Mouse (Mus musculus) cerebellum, adult 18-20 months (tissue): Measurements from ENCODE around the gene Syt14.

Experiments used
- DNase-seq, 2 experiments: peaks; one replicate each; pipeline ENCODE4 v3.0.0; 2021

Syt14 gene

DNA sequence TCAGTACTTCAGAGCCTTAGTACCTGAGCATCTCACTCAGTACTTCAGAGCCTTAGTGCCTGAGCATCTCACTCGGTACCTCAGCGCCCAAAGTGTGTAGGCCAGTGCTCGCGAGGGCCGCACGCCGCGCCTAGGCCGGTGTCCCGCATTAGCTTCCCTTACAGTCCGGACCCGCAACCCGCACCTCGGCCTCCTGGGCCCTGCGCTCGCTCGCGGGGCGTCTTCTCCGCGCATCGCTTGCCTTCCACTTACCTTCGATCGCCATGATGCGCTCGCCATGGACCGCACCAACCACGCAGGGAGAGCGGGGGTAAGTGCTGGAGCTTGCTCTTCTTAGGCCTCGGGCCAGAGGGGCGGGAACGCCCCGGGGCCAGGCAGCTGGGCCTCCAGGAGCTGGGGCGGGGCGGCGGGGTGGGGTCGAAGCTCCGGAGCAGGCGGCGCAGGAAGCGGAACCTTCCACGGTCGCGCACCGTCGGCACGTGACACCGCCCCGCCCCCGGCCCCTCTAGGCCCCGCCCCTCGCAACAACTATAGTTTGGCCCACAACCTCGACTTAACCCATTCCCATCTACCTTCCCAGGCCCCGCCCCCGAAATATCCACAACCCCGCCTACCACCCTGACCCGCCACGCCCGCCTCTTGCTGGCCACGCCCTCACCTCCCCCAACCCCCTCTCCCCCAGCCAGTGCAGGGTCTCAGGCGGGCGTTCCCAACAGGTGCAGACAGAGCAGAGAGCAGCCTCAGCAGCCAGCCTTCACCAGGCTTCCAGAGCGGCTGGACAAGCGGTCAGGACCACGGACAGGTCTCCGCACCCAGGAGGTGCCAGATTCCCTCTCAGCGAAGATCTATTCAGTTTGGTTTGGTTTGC, at the start of gene Syt14:
TSS of gene Syt14 (minus strand) at position 405 of the 868 bp plus-strand sequence.
- DNase-seq: peak; percentile 78 to 81

DNA sequence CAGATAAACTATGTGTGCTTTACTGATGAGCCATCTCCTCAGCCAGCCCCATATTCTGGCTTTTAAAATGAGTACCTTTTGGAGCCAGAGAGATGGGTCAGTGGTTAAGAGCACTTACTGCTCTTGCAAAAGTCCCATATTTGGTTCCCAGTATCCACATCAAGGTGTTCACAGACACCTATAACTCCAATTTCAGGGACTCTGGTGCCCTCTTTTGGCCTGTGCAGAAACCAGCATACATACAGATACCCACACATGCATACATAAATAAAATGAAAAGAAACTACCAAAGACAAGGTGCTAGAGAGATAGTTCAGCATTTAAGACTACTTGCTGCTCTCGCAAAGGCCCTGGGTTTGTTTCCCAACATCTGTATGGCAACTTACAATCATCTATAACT, 48.4 kb upstream of the Syt14 start:
- DNase-seq: no peak

DNA sequence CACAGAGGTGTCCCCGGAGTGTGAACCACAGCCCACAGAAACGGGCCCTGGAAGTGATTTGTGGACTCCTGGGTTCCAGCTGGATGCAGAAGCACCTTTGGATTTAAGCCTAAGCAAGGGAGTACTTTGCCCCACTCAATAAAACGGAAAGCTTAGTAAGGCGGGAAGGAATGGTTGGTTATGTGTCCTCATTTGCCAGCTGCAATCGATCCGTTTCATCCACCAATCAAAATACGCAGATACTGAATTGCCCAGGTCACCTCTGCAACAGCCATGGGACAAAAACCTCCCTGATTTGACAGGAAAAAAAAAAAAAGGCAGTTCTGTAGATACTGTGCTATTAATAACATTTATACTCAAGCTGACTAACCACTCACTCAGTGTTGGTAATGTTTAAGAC, 47.5 kb upstream of the Syt14 start:
- DNase-seq: no peak

DNA sequence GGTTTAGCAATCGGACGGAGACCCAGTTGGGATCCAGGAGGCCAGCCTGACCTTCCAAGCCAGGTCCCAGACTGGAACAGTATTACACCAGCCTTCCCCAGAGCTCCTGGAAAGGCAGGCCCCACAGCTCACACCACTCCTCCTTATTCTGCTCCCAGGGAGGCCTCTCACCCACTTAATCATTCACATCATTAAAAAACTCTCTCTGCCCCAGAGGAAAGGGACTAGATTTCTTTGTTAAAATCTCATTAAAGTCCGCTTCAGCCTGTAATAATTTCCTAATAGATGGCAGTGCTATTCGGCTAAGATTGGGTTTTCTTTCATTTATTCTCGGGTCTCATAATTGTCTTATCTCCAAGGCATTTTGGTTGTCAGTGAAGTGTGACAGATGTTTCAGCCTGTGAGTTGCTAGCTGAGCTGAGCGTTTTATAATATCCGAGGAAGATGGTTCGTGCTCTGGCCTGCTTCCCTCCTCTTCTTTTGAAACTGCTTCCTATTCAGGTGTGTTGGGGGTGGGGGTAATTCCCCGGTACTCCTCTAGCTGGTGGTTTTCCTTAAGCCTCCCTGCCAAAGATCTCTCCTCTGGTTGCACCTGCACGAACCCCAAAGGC, 46.8 kb upstream of the Syt14 start:
- DNase-seq: no peak

DNA sequence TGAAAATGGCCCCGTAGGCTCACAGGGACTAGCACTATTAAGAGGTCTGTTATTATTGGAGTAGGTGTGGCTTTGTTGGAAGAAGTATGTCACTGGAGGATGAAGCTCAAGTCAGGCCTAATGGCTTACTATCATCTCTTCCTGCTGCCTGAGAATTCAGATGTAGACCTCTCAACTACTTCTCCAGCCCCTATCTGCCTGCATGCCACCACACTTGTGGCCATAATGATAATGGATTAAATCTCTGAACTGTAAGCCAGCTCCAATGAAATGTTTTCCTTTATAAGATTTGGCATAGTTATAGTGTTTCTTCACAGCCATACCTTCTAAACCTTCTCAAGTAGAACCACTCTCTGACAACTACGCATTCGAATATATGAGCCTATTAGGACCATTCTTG, 27.0 kb upstream of the Syt14 start:
- no peak for DNase-seq

DNA sequence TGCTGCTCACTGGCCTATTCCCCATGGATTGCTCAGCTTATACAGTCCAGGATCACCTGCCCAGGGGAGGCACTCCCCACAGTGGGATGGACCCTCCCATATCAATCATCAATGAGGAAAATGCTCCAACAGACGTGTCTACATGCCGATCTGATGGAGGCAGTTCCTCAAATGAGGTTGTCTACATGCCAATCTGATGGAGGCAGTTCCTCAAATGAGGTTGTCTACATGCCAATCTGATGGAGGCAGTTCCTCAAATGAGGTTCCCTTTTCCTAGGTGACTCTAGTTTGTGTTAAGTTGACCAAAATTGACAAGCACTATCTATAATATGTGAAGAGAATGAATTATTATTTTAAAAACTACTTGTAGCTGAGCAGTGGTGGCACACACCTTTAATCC, 24.6 kb upstream of the Syt14 start:
- no peak for DNase-seq

DNA sequence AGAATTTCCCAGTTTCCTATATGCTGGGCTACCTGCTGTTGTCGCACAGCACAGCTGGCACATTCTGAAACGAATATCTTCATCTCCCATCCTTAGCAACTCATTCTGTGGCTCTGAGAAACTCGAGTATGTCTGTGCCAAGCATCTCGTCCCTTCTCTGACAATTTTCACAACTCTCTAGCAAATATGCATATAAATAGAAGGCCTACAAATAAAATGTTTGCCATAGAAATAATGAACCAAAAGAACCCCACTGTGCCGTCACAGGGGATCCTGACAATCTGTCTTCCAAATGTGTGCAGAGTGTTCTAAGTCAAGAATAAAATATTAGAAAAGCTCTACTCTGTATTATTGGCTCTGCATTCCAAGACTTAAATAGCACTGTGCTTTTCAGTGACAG, 24.0 kb upstream of the Syt14 start:
- peak in 1 of 2 experiments; percentile 11 for DNase-seq

DNA sequence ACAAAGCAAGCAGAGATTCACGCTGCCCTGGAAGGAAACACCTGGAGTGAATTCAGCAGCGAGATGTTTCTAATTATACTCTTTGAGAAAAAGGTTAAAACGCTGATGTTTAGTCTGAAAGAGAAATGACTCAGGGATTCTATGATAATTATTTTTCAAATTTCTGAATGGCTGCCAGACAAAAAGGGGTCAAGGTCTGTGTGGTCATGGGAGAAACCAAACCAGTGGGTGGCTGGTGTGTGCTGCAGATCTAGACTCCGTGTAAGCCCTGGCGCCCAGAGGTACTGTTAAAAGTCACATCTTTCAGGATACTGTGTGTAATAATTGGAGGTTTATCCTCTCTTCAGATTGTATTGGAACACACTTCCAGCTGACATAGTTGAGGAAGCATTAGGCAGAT, 18.8 kb upstream of the Syt14 start:
- no peak for DNase-seq

DNA sequence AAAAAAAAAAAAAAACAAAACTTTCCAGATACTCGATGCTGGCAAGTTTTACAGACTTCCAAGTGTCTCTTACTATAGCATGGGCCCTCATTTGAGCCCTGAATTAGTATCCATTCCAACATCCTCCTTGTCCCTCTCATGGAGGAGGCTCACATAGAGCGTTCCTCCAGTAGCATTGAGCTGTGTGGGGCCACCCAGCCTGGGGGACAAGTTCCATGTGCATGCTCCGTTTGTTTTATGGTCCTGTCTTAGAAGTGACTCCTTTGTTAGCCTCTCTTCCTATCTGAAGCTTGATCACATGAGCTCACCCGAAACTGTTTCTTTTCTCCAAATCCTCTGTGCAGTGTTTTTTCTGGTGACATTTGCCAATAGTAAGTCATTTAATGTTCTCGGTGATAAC, 17.5 kb upstream of the Syt14 start:
- DNase-seq: no peak

DNA sequence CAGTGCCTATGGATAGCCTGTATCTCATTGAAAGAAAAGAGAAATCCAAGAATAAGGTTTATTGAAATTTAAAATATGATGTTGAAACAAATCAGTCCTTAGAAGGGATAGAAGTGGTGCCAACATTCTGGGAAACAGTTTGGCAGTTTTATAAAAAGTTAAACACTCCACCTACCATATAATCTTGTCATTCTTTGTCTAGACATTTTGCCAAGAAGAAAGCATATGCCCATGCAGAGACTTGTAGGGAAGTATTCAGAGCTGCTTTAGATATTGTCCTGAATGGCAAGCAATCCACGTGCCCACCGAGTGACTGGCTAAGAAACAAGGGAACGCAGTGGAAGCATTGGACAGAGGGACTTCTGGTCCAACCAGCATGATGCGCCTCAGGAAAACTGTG, 12.0 kb upstream of the Syt14 start:
- no peak for DNase-seq

DNA sequence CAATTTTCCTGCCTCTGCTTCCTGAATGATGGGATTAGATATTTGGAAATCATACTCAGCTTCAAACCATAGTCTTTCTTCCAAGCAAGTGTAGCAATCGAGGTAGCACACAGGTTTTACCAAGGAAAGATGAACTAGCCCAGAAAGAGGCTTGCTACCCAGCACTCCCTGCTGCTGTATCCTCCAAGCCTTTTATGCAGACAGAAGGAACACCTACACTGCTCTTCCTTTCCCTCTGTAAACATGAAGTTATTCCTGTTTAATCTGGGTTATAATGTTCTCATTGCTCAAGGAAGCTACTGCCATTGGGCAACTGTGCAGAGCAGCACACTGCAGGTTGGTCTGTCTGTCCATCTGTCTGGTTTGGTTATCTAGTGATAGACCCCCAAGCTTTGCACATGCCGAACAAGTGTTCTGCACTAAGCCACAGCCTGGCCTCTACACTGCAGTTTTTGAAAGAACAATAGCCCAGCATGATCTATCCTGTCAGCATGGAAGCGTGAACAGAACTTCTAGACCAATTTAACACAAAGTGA, 7.3 kb upstream of the Syt14 start:
- DNase-seq: no peak

DNA sequence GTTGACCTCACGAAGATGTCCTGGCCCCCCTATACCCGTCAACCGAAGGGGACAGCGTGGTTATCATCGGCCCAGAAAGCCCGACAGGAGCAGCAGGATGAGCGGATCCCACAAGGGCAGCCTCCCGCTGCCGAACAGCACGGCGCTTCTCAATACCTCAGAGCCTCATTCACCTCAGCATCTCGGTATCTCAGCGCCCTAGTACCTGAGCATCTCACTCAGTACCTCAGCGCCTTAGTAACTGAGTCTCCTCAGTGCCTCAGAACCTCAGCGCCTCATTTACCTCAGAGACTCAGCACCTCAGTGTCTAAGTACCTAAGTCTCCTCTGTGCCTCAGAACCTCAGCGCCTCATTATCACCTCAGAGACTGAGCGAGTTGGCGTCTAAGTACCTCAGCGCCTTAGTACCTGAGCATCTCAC, 614 bp downstream of the Syt14 start:
- peak; percentile 17 to 48 for DNase-seq

DNA sequence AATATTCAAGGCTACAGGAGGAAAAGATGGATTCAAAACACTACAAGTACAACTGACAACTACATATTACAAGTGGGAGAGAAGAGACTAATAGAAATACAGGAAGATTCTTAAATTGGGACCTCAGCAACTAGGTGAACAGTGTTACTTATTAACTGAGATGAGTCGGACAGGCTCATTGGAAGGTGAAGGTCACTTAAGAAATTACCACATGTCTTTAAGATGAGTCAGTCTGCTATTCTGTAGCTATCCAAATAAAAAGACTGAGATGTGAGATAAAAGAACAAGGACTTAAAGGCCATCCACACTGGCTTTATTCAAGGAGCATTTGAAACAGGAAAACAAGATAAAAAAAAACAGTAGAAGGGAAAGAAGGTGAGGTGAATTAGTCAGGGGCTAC, 11.3 kb downstream of the Syt14 start:
- no peak for DNase-seq

DNA sequence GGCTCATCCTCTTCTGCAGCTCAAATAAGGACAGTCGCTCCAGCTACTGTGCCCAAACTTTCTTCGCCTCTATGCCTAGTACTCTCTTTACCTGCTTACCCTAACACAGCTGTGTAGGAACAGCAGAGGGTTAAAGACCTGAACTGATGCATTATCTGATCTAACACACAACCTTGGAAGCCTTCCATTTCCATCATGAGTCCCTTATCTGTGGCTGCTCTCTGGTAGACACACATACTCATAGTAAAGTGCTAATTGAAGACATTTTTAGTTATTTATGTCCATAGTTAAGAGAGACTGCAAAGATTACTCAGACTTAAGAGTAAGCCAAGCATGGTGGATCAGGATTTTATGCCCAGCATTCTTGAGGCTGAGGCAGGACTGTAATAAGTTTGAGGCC, 23.2 kb downstream of the Syt14 start:
- DNase-seq: no peak

DNA sequence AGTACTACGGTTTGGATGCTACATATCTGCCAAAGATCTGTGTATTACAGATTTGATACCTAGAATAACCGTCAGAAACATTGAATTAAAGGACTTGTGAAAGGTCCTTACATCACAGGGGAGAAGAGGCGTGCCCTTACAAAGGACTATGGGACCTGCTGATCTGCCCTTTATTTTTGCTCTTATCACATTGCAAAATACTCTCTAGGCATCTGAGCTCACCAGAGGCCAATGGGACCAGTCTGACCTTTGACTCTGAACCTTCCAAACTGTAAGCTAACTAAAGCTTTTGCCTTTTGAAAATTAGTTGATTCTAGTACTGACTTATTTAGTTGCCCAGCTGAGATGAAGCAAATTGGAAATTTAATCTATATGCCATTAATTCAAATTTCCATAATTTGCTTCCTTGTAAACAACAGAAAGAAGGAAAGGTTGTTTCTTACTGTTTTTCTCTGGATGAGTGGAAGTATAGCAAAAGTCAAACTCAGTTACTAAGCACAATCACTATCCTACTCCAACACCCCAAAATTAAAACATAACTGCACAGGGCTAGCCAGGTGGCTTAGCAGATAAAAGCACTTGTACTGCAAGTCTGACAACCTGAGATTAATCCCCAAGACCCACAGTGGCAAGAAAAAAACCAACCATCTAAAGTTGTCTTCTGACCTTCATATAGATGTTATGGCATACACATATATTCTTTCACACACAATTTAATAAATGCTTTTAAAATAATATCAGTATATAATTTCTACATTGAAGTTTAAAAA, 24.4 kb downstream of the Syt14 start:
- no peak for DNase-seq

DNA sequence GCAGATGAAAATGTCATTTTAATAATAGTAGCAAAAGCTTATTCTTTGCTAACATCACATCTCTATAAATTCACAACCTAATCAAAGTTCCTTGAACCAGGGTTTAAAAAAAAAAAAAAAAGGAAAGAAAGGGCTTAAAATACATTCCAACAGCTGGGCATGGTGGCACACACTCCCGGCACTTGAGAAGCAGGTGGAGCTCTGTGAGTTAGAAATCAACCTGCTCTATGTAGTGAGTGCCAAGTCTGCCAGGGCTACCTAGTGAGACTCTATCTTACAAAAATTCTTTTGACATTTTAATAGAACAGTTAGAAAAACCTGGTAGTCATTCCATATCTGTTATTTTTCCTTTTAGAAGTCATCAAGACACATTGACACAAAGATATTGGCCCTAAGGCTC, 31.0 kb downstream of the Syt14 start:
- peak in 1 of 2 experiments; percentile 28 for DNase-seq

DNA sequence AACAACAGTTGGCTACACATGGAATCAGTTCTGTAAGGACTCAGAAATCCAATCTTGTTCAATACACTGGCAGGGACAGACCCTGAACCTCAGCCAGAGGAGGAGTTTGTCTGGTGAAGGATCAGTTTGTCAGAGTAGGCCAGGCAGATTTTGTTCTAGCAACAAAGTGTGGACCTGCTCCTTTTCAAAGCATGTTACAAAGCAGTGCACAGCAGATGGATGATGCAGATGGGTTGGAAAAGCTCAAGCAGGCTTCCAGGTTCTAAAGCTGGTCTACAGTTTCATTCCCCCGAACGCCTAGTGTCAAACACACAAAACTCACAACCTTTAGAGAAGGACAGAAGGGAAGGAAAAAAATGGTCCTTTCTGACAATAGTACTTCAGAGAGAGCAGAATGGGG, 31.6 kb downstream of the Syt14 start:
- DNase-seq: peak; percentile 14 to 33

DNA sequence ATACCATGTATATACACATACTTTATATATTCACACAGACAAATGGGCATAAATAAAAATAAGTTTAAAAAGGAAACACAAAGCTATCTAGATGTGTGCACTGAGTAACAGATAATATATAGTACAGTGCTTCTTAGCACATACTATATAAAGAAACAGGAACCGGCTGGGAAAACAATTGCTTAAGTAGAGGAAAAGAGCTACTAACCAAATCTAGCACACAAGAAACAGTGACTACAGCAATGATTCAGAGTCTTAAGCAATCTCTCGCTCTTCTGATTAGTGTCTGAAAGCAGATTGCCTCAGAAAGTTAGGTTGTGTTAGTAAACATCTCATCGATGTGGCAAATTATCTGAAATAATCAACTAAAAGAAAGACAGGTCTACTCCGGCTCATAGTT, 33.3 kb downstream of the Syt14 start:
- DNase-seq: no peak

DNA sequence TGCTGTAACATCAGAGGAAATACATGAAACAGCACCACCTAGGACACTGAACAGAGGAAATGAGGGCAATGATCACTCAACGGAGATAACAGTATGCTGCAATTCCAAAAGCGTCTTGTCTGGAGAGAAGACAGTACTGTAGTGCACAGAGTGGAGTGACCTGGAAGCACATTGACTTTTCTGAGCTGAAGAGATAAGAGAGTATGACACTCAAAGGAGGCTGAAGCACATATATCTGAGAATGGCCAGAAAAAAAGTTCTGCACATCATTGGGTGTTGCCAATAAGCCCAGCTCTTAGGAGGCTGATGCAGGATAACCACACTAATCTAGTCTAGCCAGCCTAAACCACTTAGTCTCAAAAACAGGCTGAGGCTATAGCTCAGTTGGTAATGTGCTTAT, 34.0 kb downstream of the Syt14 start:
- DNase-seq: no peak

DNA sequence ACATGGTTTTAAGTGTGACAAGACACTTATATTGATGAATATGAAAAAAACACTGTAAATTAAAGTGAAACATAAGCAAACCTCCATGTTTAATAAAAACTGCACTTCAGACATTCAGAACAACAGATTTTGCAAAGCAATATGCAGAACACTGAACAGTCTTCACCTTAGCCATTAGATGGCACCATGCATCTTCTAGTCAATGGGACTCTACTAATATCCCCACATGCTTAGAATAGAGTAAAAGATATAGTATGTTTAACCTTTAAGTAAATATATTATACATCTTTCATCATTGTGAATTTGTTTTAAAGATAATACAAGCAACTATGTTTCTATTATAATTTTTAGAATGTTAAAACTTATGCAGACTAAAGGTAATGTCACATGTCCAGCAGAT, 34.7 kb downstream of the Syt14 start:
- DNase-seq: no peak

DNA sequence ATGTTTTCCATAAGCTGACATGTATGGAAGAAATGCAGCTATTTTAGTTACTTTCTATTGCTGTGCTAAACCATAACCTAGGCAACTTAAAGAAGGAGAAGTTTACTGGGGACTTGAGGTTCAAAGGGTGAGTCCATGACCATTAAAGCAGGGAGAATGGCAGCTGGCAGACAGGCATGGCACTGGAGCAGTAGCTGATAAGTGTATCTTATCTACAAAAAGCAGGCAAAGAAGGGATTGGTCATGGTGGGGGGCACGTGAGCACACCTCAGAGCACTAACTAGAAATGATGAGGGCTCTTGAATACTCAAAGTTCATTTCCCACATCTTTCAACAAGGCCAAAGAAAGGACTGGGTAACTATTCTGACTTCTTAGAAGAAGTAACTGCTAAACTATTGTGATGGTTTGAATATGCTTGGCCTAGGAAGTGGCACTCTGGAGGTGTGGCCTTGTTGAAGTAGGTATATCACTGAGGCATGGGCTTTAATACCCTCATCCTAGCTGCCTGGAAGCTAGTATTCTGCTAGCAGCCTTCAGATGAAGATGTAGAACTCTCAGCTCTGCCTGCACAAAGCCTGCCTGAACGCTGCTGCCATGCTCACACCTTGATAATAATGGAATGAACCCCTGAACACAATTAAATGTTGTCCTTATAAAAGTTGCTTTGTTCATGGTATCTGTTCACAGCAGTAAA, 41.2 kb downstream of the Syt14 start:
- no peak for DNase-seq

DNA sequence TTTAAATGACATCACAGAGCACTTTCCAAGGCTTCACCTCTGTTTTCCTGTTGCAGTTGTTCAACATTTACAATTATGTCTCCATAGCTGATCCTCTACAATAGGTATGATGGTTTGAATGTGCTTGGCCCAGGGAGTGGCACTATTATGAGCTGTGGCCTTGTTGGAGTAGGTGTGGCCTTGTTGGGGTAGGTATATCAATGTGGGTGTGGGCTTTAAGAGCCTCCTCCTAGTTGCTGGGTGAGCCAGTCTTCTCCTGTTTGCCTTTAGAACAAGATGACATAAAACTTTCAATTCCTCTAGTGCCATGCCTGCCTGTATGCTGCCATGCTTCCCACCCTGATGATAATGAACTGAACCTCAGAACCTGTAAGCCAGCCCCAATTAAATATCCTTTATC, 42.1 kb downstream of the Syt14 start:
- DNase-seq: no peak

DNA sequence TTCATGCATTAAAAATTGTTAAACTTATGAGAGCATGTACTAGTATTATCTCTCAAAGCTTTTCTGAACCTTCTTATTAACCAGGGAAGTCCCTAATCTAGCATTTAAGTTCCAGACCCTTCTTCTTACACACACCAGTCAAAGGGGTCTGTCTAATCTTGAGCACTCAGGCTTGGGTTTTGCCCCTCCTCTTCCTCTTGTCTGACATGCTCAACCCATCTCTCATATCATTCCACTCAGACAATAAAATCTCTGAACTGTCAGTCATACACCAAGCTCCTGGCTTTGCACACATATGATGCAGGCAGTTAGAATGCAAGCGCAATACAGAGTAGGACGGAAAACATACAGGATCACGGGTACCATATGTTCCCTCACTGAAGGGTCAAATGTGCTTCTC, 48.4 kb downstream of the Syt14 start:
- no peak for DNase-seq
